Mouse (Mus musculus) myocyte (in vitro differentiated cells): ENCODE data around the gene Olfr350.

Experiments
- CEBPB ChIP-seq: IDR thresholded peaks from 2 replicates; pipeline ENCODE4 v1.6.1; 2011; ENCODE audit warnings: mild to moderate bottlenecking, moderate library complexity; ENCODE audit not compliant: poor library complexity, insufficient read depth, severe bottlenecking
- MAX ChIP-seq: IDR thresholded peaks from one replicate; pipeline ENCODE4 v1.6.1; 2011; ENCODE audit warnings: low read depth, mild to moderate bottlenecking, control low read depth
- MYOG ChIP-seq, 3 experiments: IDR thresholded peaks; one replicate each; pipeline ENCODE4 v1.6.1; 2011; ENCODE audit warnings: control low read depth in 2 of 3, low read depth in 2 of 3, mild to moderate bottlenecking in 2 of 3; ENCODE audit not compliant: insufficient read length in 2 of 3, control insufficient read depth in 1 of 3, insufficient read depth in 1 of 3
- POLR2A ChIP-seq: IDR thresholded peaks from one replicate; pipeline ENCODE4 v1.6.1; 2011; ENCODE audit warnings: low read depth, mild to moderate bottlenecking, control low read depth, moderate library complexity; ENCODE audit not compliant: insufficient read length
- TCF12 ChIP-seq: IDR thresholded peaks from one replicate; pipeline ENCODE4 v1.6.1; 2011; ENCODE audit warnings: mild to moderate bottlenecking, control low read depth; ENCODE audit not compliant: poor library complexity, insufficient read depth, severe bottlenecking
- USF1 ChIP-seq: IDR thresholded peaks from one replicate; pipeline ENCODE4 v1.6.1; 2011; ENCODE audit warnings: low read depth, mild to moderate bottlenecking, control low read depth, moderate library complexity

- TF ChIP-seq MAX (no peak), USF1 (no peak), POLR2A (no peak), TCF12 (no peak), MYOG (IDR thresholded peaks at IDR 0.05; ENCODE audit: control insufficient read depth in 1 of 3, insufficient read depth in 1 of 3, insufficient read length in 2 of 3, low read depth in 2 of 3) (no peak), CEBPB (no peak)
Observed at GRCm38 (mm10) chr2:36868160-36868559, 22.1 kb downstream of the Olfr350 start, which contains the start of gene Olfr352.
